Mouse (Mus musculus) lung, adult 2 months (tissue): ENCODE data around the gene Trpc1. TPM values are rescaled to one million over a fixed set of nuclear protein-coding genes. Genes with fewer than 3 reads are reported as not detected.
A peak's percentile ranks its signal among the peaks of the same experiment; 100 is the strongest.

Experiments
- DNase-seq: peaks from one replicate; pipeline ENCODE4 v3.0.0; 2022
- H3K4me1 ChIP-seq: fragments of 200-500 bp; 2 replicates; pipeline ENCODE4 v1.6.1; 2011; ENCODE audit warnings: low read length; ENCODE audit not compliant: control insufficient read depth, insufficient read depth
- H3K4me3 ChIP-seq: fragments of 200-500 bp; replicated peaks from 2 replicates; pipeline ENCODE3; 2011; ENCODE audit warnings: low read depth, mild to moderate bottlenecking, control low read depth, low read length; ENCODE audit errors: extremely low read depth
- CTCF ChIP-seq: fragments of 200-500 bp; IDR thresholded peaks from 2 replicates; pipeline ENCODE4 v1.5.1; 2011; ENCODE audit warnings: mild to moderate bottlenecking, low read length, control low read depth; ENCODE audit not compliant: insufficient read depth
- POLR2A ChIP-seq: fragments of 200-500 bp; IDR thresholded peaks from 2 replicates; pipeline ENCODE4 v1.6.1; 2011; ENCODE audit warnings: low read depth, mild to moderate bottlenecking, control low read depth, low read length, borderline replicate concordance; ENCODE audit errors: extremely low read depth
- WGBS: fragments of 180-500 bp; shearing (Covaris S2); methylation state at CpG from one replicate; pipeline ENCODE4 v1.1.7; 2018; 5-methylcytosine and 5-hydroxymethylcytosine counted together
- polyA plus RNA-seq: library from polyadenylated mRNA; depleted of rRNA; stranded (reverse); fragments of >200 nt; gene quantifications from 2 replicates; pipeline ENCODE4 v1.2.3, GENCODE M21; 2012

Gene Trpc1
- polyA plus RNA-seq, 1 experiment = 5.7 TPM

DNA sequence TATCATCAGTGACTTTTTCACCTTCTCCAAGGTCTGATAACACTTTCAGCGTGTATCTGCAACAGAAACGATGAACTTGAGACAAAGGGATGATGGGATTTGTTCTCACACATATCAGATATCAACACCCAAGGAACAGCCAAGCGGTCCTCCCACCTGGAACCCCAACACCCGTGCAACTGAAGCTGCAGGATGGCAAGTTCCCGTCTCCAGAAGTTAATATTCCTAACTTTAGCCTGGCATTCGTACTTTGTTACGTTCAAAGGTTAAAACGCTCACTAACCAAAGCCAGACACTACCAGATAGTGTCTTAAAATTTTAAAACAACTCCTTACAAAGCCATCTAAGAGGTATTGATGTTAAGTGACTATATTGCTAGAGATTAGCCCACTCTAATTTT, 11.2 kb upstream of the Trpc1 start:
- H3K4me1 ChIP-seq = no peaks in the 10 kb centered on the region
- WGBS = 78% methylated on average over 8 of the region's 8 CpGs
- TF ChIP-seq CTCF (no peak), POLR2A (no peak)
- no peak for DNase-seq
- H3K4me3 ChIP-seq = no peak overlapping the region

GRCm38 (mm10) chr9:95750746-95751145, 571 bp upstream of the Trpc1 start:
- TF ChIP-seq POLR2A (no peak), CTCF (no peak)
- no peak overlapping the region for H3K4me3 ChIP-seq
- DNase-seq = no peak
- no peaks in the 10 kb centered on the region for H3K4me1 ChIP-seq
- 39% methylated on average over 9 of the region's 9 CpGs for WGBS

GRCm38 (mm10) chr9:95749461-95749928, 680 bp downstream of the Trpc1 start:
- Histone ChIP-seq H3K4me1 (no peaks in the 10 kb centered on the region), H3K4me3 (peak overlapping the region; percentile 60)
- TF ChIP-seq POLR2A = no peak
- WGBS = 4% methylated on average over 34 of the region's 34 CpGs
- DNase-seq = peak; percentile 30

GRCm38 (mm10) chr9:95747298-95747697, 2.9 kb downstream of the Trpc1 start:
- no peak overlapping the region for H3K4me3 ChIP-seq
- WGBS = 82% methylated on average over 5 of the region's 5 CpGs
- DNase-seq = no peak
- TF ChIP-seq CTCF (no peak), POLR2A (no peak)
- no peaks in the 10 kb centered on the region; the same call in 1 of the 2 replicates for H3K4me1 ChIP-seq

- Histone ChIP-seq H3K4me1 (no peaks in the 10 kb centered on the region; the same call in 1 of the 2 replicates), H3K4me3 (no peak overlapping the region)
- 63% methylated on average over 7 of the region's 7 CpGs for WGBS
- DNase-seq = no peak
- TF ChIP-seq POLR2A = no peak
- TF ChIP-seq CTCF = no peak
Observed at GRCm38 (mm10) chr9:95744845-95745613, 5.1 kb downstream of the Trpc1 start.

DNA sequence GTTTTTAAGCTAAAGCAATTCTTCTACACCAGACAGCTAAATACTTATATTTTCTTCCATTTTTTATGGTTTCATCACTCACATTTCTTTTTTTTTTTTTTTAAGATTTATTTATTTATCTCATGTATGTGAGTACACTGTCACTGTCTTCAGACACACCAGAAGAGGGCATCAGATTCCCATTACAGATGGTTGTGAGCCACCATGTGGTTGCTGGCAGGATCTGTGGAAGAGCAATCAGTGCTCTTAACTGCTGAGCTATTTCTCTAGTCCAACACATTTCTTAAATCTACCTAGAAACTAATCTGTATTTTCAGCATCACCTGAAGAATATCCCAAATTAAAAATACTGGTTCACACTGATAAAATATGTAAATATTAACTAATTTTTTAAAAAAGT, 13.9 kb downstream of the Trpc1 start:
- no peak for DNase-seq
- TF ChIP-seq CTCF (no peak), POLR2A (no peak)
- H3K4me1 ChIP-seq = no peaks in the 10 kb centered on the region
- H3K4me3 ChIP-seq = no peak overlapping the region

DNA sequence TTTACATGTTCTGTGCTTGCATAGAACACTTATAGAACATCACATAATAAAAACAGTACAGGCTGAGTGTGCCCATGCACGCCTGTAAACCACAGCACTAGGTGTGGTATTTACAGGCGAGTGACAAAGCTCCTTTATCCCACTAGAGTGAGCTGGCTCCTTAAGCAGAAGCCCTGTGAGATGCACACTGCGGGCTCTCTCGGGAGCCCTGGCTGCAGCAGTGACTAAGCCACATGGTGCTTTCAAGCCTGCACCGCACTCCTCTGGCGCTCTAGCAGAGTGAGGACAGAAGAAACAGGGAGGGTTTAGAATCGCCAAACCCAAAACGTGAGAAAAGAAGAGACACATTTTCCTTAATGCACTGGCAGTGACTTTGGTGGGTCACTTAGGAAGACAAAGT, 37.6 kb downstream of the Trpc1 start:
- no peak for DNase-seq
- TF ChIP-seq POLR2A = no peak
- no peak for TF ChIP-seq CTCF
- WGBS = 47% methylated on average over 8 of the region's 8 CpGs
- Histone ChIP-seq H3K4me3 (no peak overlapping the region), H3K4me1 (no peaks in the 10 kb centered on the region)

GRCm38 (mm10) chr9:95708943-95709342, 41.2 kb downstream of the Trpc1 start:
- H3K4me3 ChIP-seq = no peak overlapping the region
- DNase-seq = no peak
- no peak for TF ChIP-seq CTCF
- no peak for TF ChIP-seq POLR2A
- H3K4me1 ChIP-seq = no peaks in the 10 kb centered on the region

DNA sequence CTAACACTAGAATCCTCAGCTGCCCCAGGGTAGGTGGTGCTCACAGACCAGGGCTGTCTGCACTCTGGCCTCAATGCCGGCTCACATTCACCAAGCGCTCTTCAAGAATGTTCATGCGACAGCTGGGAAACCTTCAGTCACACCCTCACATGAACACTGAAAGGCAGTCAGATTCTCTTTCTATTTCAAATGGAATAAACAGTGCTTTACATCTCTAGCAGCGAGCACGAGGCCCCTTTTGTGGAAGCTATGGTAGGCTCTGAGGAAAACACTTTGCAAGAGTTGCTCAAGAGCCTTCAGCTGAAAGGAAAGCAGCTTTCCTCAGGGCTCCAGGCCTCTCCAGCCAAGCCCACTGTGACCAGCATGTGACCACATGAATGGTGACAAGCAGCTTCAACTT, 44.8 kb downstream of the Trpc1 start:
- DNase-seq = peak; percentile 15
- TF ChIP-seq POLR2A (no peak), CTCF (no peak)
- Histone ChIP-seq H3K4me1 (no peaks in the 10 kb centered on the region), H3K4me3 (no peak overlapping the region)
- WGBS = 61% methylated on average over 5 of the region's 5 CpGs

GRCm38 (mm10) chr9:95704078-95704477, 46.1 kb downstream of the Trpc1 start:
- TF ChIP-seq POLR2A (no peak), CTCF (no peak)
- no peaks in the 10 kb centered on the region for H3K4me1 ChIP-seq
- no peak for DNase-seq
- H3K4me3 ChIP-seq = no peak overlapping the region
- WGBS = 66% methylated on average over 3 of the region's 3 CpGs

GRCm38 (mm10) chr9:95699273-95699672, 50.9 kb downstream of the Trpc1 start:
- Histone ChIP-seq H3K4me3 (no peak overlapping the region), H3K4me1 (no peaks in the 10 kb centered on the region)
- TF ChIP-seq CTCF (no peak), POLR2A (no peak)
- no peak for DNase-seq
- WGBS = 54% methylated on average over 4 of the region's 4 CpGs

GRCm38 (mm10) chr9:95697808-95698207, 52.4 kb downstream of the Trpc1 start:
- TF ChIP-seq POLR2A (no peak), CTCF (no peak)
- H3K4me1 ChIP-seq = no peaks in the 10 kb centered on the region
- no peak overlapping the region for H3K4me3 ChIP-seq
- no peak for DNase-seq
- 49% methylated on average over 2 of the region's 2 CpGs for WGBS
